Mouse (Mus musculus) right cerebral cortex, postnatal 10 days (tissue): Measurements from ENCODE around the gene Clpx.
A peak's percentile ranks its signal among the peaks of the same experiment; 100 is the strongest.

Experiments used
- DNase-seq, 2 experiments: peaks; one replicate each; pipeline ENCODE4 v3.0.0; 2021; ENCODE audit warnings: low spot score in 2 of 2

The Clpx gene

DNA sequence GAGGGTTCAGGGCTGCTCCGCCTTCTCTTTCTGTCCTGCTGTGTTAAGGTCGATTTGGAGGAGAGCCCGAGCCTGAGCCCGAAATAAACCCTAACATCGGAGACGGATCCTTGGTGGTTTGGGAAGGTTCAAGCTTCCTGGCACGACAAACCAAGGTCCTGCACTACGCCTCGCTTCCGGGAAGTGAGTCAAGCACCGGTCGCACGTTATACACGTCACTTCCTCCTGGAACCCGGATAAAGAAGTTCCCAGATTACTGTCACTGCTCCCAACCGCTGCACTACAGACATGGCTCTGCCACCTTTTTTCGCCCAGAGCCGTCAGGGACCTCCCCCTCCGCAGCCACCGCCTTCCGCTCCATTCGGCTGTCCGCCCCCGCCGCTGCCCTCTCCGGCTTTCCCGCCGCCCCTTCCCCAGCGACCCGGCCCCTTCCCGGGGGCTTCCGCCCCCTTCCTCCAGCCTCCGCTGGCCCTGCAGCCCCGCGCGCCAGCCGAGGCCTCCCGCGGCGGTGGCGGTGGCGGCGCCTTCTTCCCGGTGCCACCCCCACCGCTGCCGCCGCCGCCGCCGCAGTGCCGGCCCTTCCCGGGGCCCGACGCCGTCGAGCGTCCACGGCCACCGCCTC, 51.9 kb downstream of the Clpx start, which contains the start of gene Pdcd7:
Pdcd7 (plus strand) TSS at position 251 of the 622 bp plus-strand sequence.
- DNase-seq: peak; percentile 97 to 98

DNA sequence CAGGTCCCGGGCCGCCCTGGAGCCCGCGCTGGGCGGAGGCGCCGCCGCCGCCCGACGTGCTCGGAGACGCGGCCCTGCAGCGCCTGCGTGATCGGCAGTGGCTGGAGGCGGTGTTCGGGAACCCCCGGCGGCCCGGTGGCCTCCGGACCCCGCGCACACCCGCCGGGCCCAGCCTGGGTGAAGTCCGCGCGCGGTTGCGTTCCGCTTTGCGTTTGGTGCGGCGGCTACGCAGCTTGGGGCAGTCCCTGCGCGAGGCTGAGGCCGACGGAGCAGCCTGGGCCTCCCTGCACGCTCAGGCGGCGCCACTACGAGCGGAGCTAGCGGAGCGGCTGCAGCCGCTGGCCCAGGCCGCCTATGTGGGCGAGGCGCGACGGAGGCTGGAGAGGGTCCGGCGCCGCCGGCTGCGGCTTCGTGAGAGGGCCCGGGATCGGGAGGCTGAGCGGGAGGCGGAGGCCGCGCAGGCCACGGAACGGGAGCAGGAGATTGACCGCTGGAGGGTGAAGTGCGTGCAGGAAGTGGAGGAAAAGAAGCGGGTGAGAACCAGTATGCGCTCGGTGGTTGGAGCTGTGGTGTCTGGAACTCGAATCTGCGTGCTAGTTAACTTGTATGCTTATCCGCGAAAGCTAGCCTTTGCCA, 52.5 kb downstream of the Clpx start:
- DNase-seq: peak; percentile 39 to 42

DNA sequence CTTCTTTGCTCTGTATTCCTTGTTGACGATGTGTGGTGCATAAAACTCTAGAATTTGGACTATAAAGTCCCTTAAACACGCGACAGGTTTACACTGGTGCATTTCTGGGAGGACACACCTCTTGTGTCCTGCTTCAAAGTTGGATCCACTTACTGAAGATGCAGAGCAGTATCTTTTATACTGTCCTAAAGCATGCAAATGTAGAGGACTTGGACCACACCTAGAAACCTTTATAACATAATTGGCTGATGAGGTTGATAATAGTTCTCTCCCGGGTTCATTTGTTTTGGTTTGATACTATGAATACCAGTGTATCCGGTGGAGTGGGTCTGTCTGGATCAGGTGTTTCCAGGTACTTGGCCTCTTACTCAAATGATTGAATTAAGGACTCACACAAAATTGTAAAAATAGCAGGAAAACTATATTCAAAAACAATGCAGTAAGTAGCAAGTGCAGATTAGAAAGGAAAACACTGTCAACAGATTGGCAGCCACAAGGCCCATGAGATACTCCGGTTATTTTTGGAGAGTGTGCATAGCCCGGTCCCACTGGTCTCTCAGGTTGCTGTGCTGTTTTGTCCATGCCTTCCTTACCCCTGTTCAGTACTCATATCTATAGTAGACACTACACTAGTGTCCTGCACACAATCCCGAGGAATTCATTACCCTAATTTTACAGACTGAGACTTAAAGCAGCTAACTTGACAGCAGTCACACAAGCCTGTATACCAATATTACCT, 53.2 kb downstream of the Clpx start:
- no peak for DNase-seq

DNA sequence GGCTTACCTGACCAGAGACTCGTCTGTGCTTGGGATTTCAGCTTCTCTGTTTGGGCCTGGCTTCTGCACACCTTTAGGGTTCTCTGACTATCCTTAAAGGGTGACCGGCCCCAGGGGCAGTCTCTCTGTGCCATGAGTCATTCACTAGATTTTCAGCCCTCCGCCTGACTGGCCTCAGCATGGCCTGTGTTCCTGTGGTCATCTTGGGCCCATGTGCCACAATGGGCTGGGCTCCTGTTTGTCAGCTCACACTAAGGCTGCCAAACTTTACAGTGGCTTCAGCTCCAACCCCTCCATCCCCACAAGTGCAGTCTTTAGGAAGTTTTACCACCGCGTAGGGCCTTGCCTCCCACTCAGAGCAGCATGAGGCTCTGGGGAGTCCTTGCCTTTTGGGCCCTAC, 59.2 kb downstream of the Clpx start:
- DNase-seq: no peak

DNA sequence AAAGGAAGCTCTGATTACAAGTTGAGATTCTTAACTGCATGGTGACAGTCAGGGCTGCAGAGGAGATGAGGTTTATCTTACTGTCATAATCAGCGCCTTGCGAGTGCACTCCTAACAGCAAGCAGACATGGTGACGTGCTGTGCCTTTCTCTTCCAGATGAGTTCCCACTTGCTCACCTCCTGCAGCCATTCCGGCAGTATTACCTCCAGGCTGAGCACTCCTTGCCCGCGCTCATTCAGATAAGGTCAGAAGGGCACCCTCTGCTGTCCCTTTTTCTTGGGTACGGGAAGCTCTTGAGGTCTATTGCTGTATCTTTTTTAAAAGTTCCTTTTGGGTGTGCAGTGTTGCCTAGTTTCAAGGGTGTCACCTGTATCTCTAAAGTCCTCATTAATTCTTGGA, 62.5 kb downstream of the Clpx start:
- DNase-seq: no peak

DNA sequence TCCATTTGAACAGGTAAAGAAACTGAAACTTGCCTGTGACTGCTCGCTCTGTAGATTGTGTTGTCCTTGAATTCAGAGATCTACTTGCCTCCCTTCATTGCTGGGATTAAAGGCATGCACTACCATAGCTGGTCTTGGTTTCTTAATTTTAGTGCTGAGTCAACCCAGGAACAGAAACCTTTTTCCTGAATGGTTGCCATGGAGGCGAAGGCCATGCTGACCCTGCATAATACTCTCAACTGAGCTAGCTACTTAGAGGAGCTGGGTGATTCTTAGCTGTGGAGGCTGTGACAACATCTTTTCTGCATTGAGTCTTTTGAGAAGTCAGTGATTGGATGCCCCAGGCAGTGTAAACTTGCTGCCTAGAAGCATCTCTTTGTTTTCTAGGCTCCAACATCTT, 62.9 kb downstream of the Clpx start:
- no peak for DNase-seq

DNA sequence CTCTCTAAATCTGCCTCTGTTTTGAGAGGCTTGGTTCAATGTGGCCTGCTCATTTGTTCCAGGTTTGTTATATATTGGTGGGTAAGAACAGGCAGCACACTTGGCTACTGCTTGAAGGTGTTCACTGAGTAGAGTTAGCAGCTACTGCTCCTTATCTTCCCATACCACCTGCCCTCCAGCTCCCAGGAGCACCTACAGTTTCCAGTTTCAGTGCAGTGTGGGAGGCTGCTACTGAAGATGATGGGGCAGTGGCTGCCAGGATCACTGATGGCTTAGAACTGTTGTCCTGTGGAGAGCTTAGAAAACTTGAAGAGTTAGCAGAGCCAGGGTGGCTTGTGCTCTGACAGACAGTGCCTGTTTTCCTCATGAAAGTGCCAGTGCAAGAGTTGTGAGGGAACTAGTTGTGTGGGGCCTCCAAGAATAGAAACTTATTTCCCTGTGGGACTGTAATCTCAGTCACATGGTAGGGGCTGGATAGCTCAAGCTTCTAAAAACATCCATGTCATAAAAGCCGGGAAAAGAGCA, 65.0 kb downstream of the Clpx start:
- no peak for DNase-seq

DNA sequence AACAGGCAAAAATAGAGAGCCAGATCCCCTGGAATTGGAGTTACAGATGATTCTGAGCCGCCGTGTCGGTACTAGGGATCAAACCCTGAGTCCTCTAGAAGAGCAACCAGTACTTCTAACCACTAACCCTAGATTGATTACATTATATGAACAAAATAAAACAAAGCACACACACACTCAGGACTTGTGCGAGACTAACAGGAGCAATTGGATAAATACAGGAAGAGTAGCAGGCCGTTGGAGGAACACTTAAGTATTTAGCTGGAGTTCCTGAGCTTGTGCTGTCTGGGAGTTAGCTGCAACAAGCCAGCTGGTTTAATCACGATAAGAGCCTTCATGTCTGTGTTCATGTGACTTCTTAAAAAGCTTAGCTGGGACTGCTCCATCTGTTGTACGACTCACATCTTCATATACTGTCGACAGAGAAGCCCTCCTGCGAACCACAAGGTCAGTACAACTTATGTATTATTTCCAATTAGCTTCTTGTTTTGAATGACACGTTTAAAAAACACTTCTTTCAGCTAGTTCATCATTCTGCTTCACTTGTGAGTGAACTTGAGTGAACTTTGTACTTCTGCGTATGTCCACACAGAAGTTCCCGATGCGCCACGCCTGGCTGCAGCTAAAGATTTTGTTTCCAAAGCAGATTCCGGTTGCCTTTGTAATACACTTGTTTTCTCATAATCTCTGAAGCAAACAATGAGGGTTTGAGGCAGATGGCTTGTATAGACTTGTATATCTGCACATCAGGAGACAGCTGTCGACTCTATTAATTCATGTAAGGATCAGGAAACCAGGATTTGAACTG, 66.8 kb downstream of the Clpx start, which contains the start of gene Ubap1l:
Ubap1l (plus strand) TSS at position 401 of the 808 bp plus-strand sequence.
- no peak for DNase-seq

DNA sequence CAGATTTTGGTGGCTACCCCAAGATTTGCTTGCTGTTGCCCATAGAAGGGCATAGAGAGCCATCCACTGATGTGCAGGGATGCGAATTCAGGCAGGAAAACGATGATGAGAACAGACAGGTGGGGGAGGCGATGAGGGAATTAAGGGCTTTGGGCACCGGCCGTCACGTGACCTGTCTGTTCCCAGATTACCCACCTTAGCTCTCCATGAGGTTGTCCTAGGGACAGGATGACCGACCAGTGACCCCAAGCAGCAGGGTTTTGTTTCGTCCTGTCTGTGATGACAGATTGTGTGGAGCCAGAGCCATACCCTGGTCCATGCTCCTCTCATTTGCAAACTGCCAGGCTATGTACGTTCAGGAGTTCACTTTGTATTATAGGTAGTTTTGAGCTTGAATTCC, 69.6 kb downstream of the Clpx start:
- DNase-seq: peak in 1 of 2 experiments; percentile 10

DNA sequence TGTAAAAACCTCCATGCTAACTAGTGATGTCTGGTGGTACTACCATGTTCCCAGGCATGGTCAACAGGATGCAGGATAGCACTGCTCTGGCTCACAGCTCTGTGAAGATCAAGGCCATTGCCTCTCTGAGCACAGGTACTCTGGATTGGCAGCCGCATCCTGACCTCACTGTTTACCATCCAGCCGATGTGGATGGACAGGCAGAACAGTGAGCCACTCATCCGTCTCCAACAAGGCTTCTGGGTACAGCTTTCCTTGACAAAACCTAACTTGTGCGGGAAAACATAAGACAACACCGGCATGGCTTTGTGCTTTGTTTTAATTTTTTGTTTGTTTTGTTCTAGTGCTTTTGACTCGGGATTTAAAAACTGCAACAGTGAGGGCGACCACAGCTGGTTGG, 71.7 kb downstream of the Clpx start:
- DNase-seq: peak in 1 of 2 experiments; percentile 5

DNA sequence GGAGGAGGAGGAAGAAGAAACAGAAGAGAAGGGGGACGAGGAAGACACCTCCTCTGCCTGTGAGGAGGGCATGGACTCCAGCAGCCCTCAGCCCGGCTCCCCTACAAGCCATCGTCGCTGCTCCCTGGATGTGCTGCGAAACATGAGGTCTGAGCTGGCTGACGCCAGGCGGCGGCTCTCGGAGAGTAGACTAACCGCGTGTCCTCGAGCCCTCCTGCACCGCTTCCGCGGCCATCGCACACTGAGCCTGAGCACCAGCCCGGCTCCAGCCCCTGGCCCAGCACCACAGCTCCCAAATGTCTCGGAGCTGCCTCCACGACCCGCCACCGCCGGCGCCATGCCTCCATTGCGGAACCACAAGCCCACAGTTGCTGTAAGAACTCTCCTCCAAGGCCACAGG, 77.7 kb downstream of the Clpx start:
- DNase-seq: no peak

DNA sequence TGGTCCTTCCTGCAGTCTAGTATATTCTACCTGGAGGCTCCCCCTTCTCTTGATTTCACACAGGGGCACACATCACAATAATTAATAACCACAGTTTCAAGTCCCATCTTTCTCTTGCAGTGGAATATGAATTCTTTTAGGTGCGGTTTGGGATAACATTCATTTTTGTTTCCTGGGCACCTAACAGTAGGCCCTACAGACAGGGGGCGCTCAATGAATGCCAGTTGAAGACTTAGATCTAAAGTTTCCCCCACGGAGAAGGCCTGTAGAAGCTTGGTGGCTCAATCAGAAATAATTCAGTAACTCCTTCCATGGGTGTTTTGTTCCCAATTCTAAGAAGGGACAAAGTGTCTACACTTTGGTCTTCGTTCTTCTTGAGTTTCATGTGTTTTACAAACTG, 78.4 kb downstream of the Clpx start:
- DNase-seq: no peak

DNA sequence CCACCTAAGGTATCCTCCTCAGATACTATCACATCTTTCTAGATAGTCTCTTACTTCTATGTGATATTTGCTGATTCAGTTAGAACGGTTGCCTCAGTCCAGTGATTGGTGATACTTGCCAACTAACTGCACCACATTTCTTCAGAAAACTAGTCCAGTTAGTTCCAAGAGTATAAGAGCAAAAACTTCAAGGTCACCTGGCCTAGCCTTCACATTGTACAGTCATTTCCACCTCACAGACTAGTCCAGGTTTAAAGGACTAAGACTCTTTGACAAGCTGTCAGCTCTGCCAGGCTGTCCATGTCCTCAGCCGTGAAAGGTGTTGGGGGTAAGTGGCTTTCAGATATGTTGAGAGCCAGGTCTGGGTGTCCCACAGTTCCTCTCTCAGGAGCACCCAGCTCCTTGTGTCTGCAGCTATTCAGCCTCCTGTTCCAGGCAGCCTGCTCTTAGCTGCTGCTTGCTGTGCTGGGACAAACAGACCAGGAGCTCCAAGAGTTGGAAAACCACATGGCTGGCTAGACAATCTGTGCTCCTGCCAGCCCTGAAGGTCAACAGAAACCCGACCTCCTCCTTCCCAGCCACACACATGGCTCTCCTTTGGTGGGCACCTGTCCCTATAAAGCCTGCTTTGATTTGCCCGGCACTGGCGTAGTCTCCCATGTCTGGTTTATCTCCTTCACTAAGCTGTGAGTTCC, 80.6 kb downstream of the Clpx start:
- no peak for DNase-seq

DNA sequence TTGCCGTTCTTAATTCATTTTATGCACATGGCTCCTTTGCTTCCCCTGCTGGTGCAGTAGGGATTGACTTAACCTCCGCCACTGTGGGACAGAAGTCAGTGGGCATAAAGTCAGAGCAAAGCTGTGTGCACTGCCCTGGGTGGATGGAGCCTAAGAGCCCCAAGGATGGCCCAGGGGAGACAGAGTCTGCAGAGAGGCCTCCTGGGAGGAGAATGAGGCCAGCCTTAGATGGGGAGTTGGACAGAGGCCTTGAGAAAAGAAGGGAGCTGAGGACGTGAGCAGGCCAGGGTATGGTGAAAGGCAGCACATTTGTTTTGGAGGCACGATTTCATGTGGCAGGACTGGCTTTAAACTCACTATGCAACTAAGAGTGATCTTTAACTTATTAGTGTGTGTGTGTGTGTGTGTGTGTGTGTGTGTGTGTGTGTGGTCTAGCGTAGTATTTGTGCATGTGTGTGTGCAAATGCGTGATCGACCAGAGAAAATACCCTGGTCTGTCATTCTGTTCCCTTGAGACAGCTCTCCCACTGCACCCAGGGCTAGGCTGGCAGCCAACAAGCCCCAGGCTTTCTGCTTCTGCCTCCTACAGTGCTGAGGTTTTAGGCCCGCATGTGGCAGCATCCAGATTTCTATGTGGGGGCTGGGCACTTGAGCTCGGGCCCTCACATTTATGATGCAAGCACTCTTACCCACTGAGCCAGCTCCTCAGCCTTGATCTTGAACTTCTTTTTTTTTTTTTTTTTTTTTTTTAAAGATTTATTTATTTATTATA, 81.3 kb downstream of the Clpx start:
- peak; percentile 65 to 71 for DNase-seq
